Mouse (Mus musculus) spleen, postnatal 4 days (tissue): ENCODE results near the gene Zfp180.
A peak's percentile ranks its signal among the peaks of the same experiment; 100 is the strongest.
"Not testable (repeated sequence)": the region's sequence is repeated elsewhere in the genome, so short reads cannot be mapped to it uniquely, and the experiment has no call there.

ENCODE experiments used
- DNase-seq, 2 experiments: peaks; one replicate each; pipeline ENCODE4 v3.0.0; 2022; ENCODE audit warnings: low spot score in 2 of 2

Zfp180 gene

GRCm38 (mm10) chr7:24081634-24082431 lies at the start of gene Zfp180:
Gene Zfp180, plus strand, starts transcription at chr7:24081924.
- DNase-seq = peak; percentile 89 to 94

GRCm38 (mm10) chr7:24052660-24053304 lies 28.9 kb upstream of the Zfp180 start, which contains the start of gene Vmn1r183:
Gene Vmn1r183, plus strand, starts transcription at chr7:24053254.
- DNase-seq = no peak

GRCm38 (mm10) chr7:24074424-24074823 lies 7.3 kb upstream of the Zfp180 start:
- DNase-seq = not testable (repeated sequence)

DNA sequence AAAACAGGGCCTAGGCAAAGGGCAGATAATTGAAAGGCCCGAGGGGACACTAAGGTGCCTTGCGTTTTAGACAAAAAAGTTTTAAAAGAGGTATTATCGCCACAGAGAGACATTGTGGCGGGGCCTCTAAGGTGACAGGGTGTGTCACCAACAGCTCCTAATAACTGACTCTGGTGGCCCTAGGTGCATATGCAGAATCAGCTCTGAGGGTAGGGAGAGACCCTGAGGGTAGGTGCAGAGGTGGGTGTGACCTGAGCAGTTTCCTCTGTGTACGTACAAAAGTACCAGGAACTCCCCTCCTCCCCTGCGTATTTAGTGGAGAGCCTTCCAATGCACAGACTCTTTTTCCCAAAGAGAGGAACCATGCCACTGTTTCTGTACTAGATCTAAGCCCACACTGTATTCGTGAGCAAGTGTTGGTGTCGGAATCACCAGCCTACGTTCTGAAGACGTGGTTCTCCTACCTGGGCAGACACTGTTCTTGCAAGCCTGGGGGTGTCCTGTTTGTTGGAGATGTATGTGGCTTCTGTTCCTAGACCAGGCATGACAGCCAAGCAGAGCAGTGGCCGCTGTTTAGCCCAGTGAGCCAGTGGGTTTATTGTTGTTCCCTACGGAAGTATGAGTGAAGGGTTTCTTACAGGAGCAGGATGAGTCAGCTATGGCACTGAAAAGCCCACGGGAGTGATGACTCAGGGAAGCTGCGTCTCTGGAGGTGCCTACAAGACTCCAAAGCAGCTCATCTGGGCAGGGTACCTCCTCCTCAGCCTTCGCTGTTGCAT lies 922 bp downstream of the Zfp180 start:
- peak in 1 of 2 experiments; percentile 61 for DNase-seq

DNA sequence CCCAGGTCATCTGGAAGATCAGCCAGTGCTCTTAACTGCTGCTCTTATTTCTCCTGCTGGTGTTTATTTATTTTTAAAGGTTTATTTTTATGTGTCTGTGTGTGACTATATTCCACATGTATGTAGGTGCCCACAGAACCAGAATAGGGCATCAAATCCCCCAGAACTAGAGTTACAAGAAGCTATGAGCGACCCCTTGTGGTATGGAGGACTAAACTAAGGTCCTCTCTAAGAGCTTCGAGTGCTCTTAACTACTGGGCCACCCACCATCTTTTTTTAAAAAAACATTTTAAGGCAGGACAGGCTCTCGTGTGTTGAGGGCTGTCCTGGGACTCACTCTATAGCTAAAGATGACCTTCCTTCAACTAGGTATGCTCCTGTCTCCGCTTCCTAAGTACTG lies 5.1 kb downstream of the Zfp180 start:
- no peak for DNase-seq

DNA sequence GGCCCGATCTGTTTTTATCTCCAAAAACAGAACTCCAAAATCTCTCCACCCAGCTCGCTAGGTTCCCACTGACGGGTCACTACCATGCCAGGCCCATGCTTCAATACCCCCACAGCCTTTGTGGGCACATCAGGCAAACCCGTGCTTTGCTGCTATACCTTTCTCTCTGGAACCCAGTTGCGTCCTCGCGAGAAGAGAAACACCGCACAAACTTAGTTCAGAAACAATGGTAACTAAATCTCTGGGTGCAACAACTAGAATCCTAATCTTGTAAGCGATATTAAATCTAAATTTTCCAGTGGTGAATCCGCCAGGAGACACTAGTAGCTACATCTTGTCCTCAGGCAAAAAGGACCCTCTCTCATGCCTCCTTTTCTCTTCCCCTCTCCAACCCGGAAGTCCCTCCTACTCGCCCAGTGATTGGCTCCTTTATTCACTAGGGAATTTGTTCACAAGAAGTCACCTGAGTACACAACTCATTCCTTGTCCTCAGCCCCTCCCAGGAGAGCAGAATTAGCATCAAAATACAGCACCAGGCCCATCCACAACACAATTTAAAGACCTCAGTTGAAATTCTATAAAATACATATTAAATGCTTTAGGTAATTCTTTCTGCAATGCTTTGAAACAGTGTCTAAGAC lies 5.9 kb downstream of the Zfp180 start:
- DNase-seq = no peak

GRCm38 (mm10) chr7:24104403-24104802 lies 22.7 kb downstream of the Zfp180 start:
- DNase-seq = no peak

GRCm38 (mm10) chr7:24105144-24105703 lies 23.5 kb downstream of the Zfp180 start:
- no peak for DNase-seq

DNA sequence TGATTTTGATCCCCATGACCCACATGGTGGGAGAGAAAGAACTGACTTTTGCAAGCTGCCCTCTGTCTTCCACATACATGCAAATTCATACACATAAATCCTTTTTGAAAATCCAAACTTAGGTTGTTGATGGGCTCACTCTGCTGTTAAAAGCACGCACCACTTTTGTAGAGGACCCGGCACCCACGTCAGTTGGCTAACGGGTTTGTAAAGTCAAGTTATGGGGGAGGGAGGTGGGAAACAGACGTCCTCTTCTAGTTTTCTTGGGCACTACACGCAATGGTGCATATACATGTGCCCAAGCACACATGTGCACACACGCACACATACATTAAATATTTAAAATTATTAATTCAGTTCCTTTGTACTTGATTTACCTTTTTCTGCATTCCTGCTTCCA lies 29.1 kb downstream of the Zfp180 start:
- no peak for DNase-seq

GRCm38 (mm10) chr7:24111772-24112155 lies 30.0 kb downstream of the Zfp180 start:
- DNase-seq = no peak

DNA sequence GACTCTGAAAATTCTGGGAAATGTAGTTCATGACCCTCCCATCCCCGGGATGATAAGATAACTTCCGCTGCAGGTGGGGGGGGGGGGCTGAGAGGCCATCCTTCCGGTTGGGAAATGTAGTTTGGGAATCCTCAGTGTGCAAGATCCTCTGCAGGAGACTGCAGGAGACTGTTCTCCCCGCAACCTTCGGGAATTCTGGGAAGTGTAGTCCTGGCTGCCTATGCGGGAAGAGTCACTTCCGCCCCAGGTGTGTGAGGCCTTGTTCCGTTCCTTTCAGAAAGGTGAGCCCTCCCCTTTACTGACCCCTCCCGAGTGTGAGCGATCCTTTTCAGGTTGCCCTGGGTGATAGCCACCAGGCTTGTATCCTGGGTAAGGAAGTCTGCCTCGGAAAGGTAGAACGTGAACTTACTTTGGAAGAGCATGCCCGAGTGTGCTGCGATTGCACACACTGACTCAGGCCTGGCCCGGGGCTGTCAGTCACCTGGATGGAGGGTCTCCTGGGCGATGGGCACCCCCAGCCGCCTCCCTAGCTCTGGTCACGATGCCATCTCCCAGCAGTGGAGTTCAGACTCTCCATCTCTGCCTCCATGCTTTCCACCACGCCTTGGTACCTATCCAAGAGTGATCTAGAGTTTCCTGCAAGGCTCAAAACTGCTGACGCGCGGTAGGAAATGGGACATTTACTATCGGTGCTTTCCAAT lies 30.6 kb downstream of the Zfp180 start, which contains the start of gene Zfp112:
TSS of gene Zfp112 (plus strand) at position 159 of the 701 bp plus-strand sequence.
- DNase-seq = no peak

- DNase-seq = no peak
Measured at GRCm38 (mm10) chr7:24113001-24113400, 31.3 kb downstream of the Zfp180 start.

GRCm38 (mm10) chr7:24116655-24117054 lies 34.9 kb downstream of the Zfp180 start:
- no peak for DNase-seq

DNA sequence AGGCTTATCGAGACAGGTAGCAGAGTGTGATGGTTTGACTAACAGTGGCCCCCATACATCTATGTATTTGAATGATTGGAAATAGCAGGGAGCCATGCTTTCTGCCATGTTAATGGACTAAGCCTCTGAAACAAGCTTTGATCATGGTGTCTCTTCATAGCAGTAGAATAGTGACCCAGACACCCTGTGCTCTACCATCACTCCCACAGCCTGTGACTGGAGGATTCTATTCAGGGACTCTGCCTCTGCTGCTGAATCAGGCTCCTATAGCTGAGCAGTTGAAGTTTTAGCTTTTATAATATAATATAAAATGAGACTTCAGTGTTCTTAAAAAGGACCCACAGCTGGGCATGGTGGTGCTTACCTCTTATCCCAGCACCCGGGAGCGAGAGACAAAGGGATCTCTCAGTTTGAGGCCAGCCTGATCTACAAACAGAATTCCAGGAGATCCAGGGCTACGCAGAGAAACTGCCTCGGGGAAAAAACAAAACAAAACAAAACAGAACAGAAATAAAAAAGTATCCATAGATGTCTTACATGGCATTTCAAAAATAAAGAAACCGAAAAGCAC lies 51.8 kb downstream of the Zfp180 start:
- no peak for DNase-seq

DNA sequence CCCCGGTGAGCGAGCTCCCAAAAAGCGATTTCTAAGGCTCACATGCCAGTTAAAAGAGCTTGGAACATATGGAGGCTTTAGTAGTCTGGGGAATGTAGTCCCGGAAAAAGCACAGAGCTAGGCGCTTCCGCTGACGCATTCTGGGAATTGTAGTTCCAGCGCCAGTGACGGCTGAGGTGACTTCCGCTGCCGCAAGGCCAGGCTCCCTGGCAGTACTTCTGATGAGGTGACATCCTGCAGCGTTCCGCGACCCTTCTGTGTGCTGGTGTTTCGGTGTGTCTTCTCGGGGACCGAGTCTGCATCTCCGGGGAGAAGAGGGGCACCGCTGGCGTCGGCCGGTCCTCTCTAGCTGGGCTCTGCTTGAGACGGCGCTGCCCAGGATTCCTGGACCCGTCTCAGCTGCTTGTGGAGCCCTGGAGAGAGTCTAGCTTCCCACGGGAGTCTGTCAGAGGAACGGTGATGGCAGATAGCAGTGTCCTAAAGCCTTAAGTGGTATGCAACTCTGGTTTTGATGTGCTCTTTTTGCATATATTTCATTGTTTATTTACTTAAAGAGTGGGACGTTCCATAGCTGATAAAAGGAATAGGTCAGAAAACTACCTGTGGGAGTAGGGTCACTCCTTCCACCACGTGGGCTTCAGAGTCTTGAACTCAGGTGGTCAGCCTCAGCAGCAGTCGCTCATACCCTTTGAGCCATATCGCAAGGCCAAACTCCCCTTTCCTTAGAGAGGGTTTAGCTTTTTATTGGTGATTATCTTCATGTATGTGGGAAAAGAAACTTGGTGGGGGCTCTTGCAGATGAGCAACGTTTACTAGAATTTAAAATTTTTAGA lies 52.5 kb downstream of the Zfp180 start, which contains the start of gene Zfp235:
TSS of gene Zfp235 (plus strand) at position 174 of the 833 bp plus-strand sequence.
- peak; percentile 75 to 87 for DNase-seq

GRCm38 (mm10) chr7:24142566-24142965 lies 60.8 kb downstream of the Zfp180 start:
- DNase-seq = peak in 1 of 2 experiments; percentile 51

DNA sequence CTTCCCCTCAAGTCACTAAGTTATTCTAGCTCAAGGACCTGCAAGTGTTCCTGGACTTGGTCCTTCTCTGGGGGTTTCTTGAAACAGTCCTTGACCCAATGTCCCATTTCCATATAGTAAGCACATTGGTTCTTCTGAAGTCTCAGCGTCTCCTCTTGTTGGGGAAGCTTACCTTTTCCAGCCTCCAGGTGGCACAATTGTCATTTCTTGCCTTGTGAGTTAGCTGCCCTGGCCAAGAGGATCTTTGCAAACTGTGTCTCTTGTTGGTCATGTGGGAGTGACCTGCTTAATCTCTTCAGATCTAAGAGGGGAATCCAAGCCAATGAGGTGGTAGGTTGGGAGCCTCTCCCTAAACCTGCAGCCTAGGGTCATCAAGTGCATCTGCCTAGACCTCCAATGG lies 71.5 kb downstream of the Zfp180 start:
- DNase-seq = peak in 1 of 2 experiments; percentile 55
